Mouse (Mus musculus) heart, embryonic 11.5 days (tissue): ENCODE measurements around the gene Clta. TPM values are rescaled to one million over a fixed set of nuclear protein-coding genes. Genes with fewer than 3 reads are reported as not detected.

ENCODE experiments used
- ATAC-seq: fragments of 200-750 bp; cut with Nextera tagmentation; replicated peaks from 2 replicates; pipeline ENCODE4 v1.8.0; 2017; ENCODE audit warnings: moderate library complexity; ENCODE audit not compliant: insufficient number of reproducible peaks, low FRiP score, low TSS enrichment
- H3K27ac ChIP-seq: fragments of 300-500 bp; sonication (generic); 2 replicates; pipeline ENCODE4 v1.5.1; 2014; ENCODE audit warnings: mild to moderate bottlenecking, low read depth, low read length
- H3K27me3 ChIP-seq: fragments of 300-500 bp; sonication (generic); 2 replicates; pipeline ENCODE4 v1.6.1; 2014; ENCODE audit warnings: mild to moderate bottlenecking, low read length, mixed read lengths; ENCODE audit not compliant: control insufficient read depth, insufficient read depth
- H3K36me3 ChIP-seq: fragments of 300-500 bp; sonication (generic); 2 replicates; pipeline ENCODE4 v1.6.1; 2014; ENCODE audit warnings: mild to moderate bottlenecking, low read length, moderate library complexity, mixed read lengths; ENCODE audit not compliant: control insufficient read depth, insufficient read depth
- H3K4me1 ChIP-seq: fragments of 300-500 bp; sonication (generic); 2 replicates; pipeline ENCODE4 v1.6.1; 2014; ENCODE audit warnings: low read length; ENCODE audit not compliant: control insufficient read depth, insufficient read depth
- H3K4me2 ChIP-seq: fragments of 300-500 bp; sonication (generic); 2 replicates; pipeline ENCODE4 v1.6.1; 2014; ENCODE audit warnings: mild to moderate bottlenecking, moderate library complexity
- H3K4me3 ChIP-seq: fragments of 300-500 bp; sonication (generic); 2 replicates; pipeline ENCODE4 v1.5.1; 2014; ENCODE audit warnings: low read depth, low read length
- H3K9ac ChIP-seq: fragments of 300-500 bp; sonication (generic); 2 replicates; pipeline ENCODE4 v1.6.1; 2014; ENCODE audit warnings: mild to moderate bottlenecking, low read depth, low read length, moderate library complexity
- H3K9me3 ChIP-seq: fragments of 300-500 bp; sonication (generic); replicated peaks from 2 replicates; pipeline ENCODE4 v1.6.1; 2016; ENCODE audit warnings: low read length; ENCODE audit not compliant: control insufficient read depth
- WGBS: fragments of 180-500 bp; shearing (Covaris S2); extraction: QIAGEN DNeasy Blood & Tissue Kit; methylation state at CpG from one replicate; pipeline ENCODE4 v1.1.7; 2014; ENCODE audit not compliant: insufficient replicate concordance; 5-methylcytosine and 5-hydroxymethylcytosine counted together
- polyA plus RNA-seq: library from polyadenylated mRNA; unstranded; fragments of >200 nt; fragmentation: Nextera tagmentation; extraction: Ambion mirVana; gene quantifications from 2 replicates; pipeline ENCODE4 v1.2.1, GENCODE M21; 2014

Gene Clta
- polyA plus RNA-seq, 1 experiment from 2014 or later = 157 TPM

DNA sequence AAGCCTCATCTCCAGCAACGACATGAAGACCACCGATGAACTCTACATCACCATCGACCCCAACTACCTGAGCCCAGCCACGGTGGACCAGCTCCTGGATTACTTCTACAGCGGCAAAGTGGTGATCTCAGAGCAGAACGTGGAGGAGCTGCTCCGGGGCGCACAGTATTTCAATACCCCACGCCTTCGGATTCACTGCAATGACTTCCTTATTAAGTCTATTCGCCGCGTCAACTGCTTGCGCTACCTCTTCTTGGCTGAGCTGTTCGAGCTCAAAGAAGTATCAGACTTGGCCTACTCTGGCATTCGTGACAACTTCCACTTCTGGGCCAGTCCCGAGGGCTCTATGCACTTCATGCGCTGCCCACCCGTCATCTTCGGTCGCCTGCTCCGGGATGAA lies 20.5 kb upstream of the Clta start:
- ATAC-seq = no peak
- 85% methylated on average over 22 of the region's 22 CpGs for WGBS
- H3K4me1 ChIP-seq = peaks cover 6% of the 10 kb centered on the region
- H3K9me3 ChIP-seq = no peaks in the 10 kb centered on the region
- no peak overlapping the region for H3K4me3 ChIP-seq
- H3K27me3 ChIP-seq = 0 out of 2 replicates have a peak, but pooled peaks cover 2% of the 10 kb centered on the region
- H3K4me2 ChIP-seq = no peak overlapping the region
- H3K36me3 ChIP-seq = no peaks in the 10 kb centered on the region
- H3K9ac ChIP-seq = no peak overlapping the region
- no peak overlapping the region for H3K27ac ChIP-seq

DNA sequence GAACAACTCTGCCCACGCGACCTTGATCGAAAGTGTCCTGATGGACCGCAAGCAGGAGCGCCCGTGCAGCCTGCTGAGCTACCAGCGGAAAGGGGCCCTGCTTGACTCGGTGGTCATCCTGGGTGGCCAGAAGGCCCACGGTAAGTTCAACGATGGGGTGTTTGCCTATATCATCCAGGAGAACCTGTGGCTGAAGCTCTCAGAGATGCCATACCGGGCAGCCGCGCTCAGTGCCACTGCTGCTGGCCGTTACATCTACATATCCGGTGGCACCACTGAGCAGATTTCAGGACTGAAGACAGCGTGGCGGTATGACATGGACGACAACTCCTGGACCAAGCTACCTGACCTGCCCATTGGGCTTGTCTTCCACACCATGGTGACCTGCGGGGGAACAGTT lies 19.9 kb upstream of the Clta start:
- H3K9me3 ChIP-seq = no peaks in the 10 kb centered on the region
- no peaks in the 10 kb centered on the region for H3K36me3 ChIP-seq
- H3K4me2 ChIP-seq = no peak overlapping the region
- WGBS = 84% methylated on average over 19 of the region's 19 CpGs
- 0 out of 2 replicates have a peak, but pooled peaks cover 2% of the 10 kb centered on the region for H3K27me3 ChIP-seq
- no peak overlapping the region for H3K4me3 ChIP-seq
- peaks cover 4% of the 10 kb centered on the region; the same call in 1 of the 2 replicates for H3K4me1 ChIP-seq
- H3K27ac ChIP-seq = no peak overlapping the region
- ATAC-seq = no peak
- no peak overlapping the region for H3K9ac ChIP-seq

DNA sequence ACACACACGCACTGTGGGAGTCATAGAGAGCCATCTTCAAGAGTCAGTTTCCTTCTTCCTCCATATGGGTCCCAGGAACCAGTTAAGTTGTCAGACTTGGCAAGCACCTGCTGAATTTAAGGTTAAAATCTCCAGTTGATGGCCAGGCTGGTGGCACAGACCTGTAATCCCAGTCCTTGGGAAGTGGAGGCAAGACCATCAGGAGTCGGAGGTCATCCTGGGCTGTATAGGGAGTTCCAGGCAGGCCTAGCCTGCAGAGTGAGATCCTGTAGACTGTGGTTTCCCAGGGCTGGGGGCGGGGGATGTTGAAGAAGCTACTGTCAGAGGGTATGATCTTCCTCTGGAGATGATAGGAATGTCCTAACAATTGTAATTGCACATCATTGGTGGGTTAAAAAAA lies 15.3 kb upstream of the Clta start:
- Histone ChIP-seq H3K4me3 (no peak overlapping the region), H3K9ac (no peak overlapping the region), H3K4me2 (no peak overlapping the region), H3K36me3 (no peaks in the 10 kb centered on the region), H3K27ac (no peak overlapping the region), H3K27me3 (no peaks in the 10 kb centered on the region), H3K4me1 (no peaks in the 10 kb centered on the region), H3K9me3 (no peaks in the 10 kb centered on the region)
- ATAC-seq = no peak
- 84% methylated on average over 3 of the region's 3 CpGs for WGBS

DNA sequence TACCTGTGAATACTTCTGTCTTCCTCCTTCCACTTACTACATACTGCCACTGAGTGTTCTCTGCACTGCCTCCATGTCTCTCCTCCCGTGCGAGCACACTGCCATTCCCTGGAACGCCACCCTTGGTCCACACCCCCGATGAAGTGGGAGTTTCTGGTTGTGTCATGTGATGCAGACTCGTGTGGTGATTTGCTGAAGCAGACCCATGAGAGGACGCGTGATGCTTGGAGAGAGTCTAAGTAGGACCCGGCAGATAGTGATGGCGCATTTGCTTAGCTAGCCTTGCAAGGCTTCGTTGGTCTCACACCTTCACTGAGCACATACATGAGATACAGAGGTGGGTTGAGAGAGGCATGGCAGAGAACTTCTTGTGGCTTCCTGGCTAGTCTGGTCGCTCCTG lies 11.2 kb upstream of the Clta start:
- Histone ChIP-seq H3K36me3 (no peaks in the 10 kb centered on the region), H3K9ac (no peak overlapping the region), H3K9me3 (no peaks in the 10 kb centered on the region), H3K4me2 (no peak overlapping the region), H3K27ac (no peak overlapping the region), H3K27me3 (no peaks in the 10 kb centered on the region), H3K4me3 (no peak overlapping the region), H3K4me1 (no peaks in the 10 kb centered on the region)
- WGBS = 88% methylated on average over 11 of the region's 11 CpGs
- ATAC-seq = no peak

DNA sequence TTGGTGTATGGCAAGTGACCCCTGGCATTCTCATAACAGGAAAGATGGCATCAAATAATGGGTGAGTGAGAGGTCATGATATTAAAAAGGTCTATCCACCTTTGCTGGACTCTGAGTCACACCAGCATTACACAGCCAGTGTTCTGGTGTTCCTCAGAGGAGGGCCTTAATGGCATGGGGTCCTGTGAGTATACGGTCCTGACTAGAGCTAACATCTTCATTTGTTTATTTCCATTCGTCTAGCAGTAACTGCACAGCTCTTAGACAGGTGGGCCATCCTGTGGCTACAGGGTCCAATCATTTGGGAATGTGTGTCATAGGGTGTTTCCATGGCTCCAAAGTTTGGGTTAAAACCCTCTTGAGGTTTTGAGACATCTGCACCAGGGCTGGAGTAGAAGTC lies 9.9 kb upstream of the Clta start:
- H3K4me1 ChIP-seq = no peaks in the 10 kb centered on the region
- no peak for ATAC-seq
- H3K27me3 ChIP-seq = no peaks in the 10 kb centered on the region
- H3K9ac ChIP-seq = no peak overlapping the region
- WGBS = 58% methylated on average over 2 of the region's 2 CpGs
- no peak overlapping the region for H3K4me3 ChIP-seq
- H3K36me3 ChIP-seq = no peaks in the 10 kb centered on the region
- H3K9me3 ChIP-seq = no peaks in the 10 kb centered on the region
- H3K27ac ChIP-seq = no peak overlapping the region
- no peak overlapping the region for H3K4me2 ChIP-seq

DNA sequence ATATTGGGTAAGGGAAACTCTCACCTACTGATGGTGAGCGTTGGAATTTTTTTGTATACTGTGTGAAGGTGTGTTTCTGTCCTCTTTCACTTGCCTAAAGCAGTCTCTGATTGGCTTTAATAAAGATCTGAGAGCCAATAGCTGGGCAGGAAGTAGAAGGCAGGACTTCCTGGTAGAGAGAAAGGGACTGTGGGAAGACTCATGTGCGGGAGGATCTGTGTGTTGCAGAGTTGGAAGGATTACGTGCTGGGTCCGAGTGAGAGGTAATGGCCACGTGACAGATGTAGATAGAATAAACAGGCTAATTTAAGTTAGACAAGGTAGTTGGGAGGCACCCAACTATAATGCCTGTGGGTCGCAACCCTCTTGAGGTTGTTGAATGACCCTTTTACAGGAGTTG lies 630 bp upstream of the Clta start:
- Histone ChIP-seq H3K4me1 (no peaks in the 10 kb centered on the region), H3K36me3 (no peaks in the 10 kb centered on the region), H3K27ac (0 out of 2 replicates have a peak overlapping the region, but pooled peaks have one; percentile 16), H3K27me3 (no peaks in the 10 kb centered on the region), H3K4me2 (peak overlapping the region; percentile 9; the same call in 1 of the 2 replicates), H3K4me3 (no peak overlapping the region), H3K9ac (no peak overlapping the region), H3K9me3 (no peaks in the 10 kb centered on the region)
- 81% methylated on average over 6 of the region's 6 CpGs for WGBS
- no peak for ATAC-seq

DNA sequence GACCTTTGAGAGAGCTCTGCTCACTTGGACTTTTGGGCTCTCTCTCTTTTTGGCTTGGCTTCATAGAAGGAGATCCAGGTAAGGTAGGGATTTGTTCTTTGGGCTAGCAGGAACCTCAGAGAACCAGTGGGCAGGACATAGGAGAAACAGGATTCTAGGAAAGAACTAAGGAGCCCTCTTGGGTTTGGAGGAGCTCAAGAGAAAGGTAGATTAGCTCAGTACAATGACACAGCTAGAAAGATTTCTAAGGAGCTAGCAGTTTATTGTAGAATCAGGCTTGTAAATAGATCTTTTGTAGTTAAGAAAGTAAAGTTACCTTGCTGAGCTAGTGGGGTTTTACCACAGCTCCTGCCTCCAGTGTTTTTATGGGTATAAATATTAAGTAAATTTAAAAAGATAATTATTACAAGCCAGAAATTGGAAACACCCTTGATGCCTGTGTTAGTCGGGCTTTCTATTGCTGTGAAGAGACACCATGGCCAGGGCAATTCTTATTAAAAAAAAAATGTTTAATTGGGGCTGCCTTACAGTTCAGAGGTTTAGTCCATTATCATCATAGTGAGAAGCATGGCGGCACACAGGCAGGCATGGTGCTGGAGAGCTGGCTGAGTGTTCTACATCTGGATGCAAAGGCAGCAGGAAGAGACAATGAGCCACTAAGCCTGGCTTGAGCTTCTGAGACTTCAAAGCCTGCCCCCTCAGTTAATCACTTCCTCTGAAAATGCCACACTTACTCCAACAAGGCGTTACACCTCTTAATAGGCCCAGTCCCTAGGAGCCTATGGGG lies 564 bp downstream of the Clta start:
- H3K4me3 ChIP-seq = no peak overlapping the region; the same call in 1 of the 2 replicates
- H3K27ac ChIP-seq = peak overlapping the region; percentile 73; the same call in 1 of the 2 replicates
- peak overlapping the region; percentile 39; the same call in 1 of the 2 replicates for H3K9ac ChIP-seq
- peak overlapping the region; percentile 47 for H3K4me2 ChIP-seq
- H3K9me3 ChIP-seq = no peaks in the 10 kb centered on the region
- no peaks in the 10 kb centered on the region for H3K4me1 ChIP-seq
- no peaks in the 10 kb centered on the region for H3K36me3 ChIP-seq
- WGBS = 61% methylated on average over 3 of the region's 3 CpGs
- no peaks in the 10 kb centered on the region for H3K27me3 ChIP-seq
- ATAC-seq = no peak

DNA sequence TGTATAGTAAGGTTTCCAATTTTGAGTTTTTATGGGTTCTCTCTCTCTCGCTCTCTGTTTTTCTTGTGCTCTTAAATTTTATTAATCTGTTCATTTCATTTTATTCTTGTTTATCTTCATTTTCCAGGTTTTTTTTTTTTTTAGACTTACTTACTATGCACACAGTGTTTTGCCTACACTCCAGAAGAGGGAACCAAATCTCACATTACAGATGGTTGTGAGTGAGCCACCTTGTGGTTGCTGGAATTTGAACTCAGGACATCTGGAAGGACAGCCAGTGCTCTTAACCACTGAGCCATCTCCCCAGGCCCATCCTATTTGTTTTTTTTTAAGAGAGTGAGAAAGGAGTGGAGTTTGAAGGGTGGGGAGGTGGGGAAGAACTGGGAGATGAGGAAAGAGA lies 5.9 kb downstream of the Clta start:
- no peak for ATAC-seq
- WGBS = 93% methylated on average over 1 of the region's 1 CpGs
- Histone ChIP-seq H3K9ac (no peak overlapping the region), H3K36me3 (no peaks in the 10 kb centered on the region), H3K4me2 (no peak overlapping the region), H3K9me3 (no peaks in the 10 kb centered on the region), H3K4me1 (peaks cover 11% of the 10 kb centered on the region), H3K27ac (no peak overlapping the region), H3K27me3 (no peaks in the 10 kb centered on the region), H3K4me3 (no peak overlapping the region)

DNA sequence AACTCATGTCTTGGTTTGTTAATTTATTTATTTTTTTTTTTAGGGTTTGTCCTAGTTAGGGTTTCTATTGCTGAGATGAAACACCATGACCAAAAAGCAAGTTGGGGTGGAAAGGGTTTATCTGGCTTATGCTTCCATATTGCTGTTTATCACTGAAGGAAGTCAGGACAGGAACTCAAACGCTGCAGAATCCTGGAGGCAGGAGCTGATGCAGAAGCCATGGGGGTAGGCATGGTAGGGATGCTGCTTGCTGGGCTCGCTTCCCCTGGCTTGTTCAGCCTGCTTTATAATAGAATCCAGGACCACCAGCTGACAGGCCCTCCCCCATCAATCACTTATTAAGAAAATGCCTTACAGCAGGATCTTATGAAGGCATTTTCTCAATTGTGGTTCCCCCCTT lies 6.6 kb downstream of the Clta start:
- no peak overlapping the region for H3K9ac ChIP-seq
- WGBS = 46% methylated on average over 2 of the region's 2 CpGs
- no peak overlapping the region for H3K27ac ChIP-seq
- no peak for ATAC-seq
- no peaks in the 10 kb centered on the region; the same call in 1 of the 2 replicates for H3K36me3 ChIP-seq
- no peak overlapping the region for H3K4me3 ChIP-seq
- no peaks in the 10 kb centered on the region for H3K9me3 ChIP-seq
- no peaks in the 10 kb centered on the region for H3K27me3 ChIP-seq
- H3K4me1 ChIP-seq = peaks cover 11% of the 10 kb centered on the region
- no peak overlapping the region for H3K4me2 ChIP-seq
